Mouse (Mus musculus): ENCODE measurements at regions not wholly inside any gene's neighbourhood (a gene's known extent, or its start where the extent isn't known, plus 50 kb on each side); places are given as distances from the start of the nearest gene placed in this dataset.

DNA sequence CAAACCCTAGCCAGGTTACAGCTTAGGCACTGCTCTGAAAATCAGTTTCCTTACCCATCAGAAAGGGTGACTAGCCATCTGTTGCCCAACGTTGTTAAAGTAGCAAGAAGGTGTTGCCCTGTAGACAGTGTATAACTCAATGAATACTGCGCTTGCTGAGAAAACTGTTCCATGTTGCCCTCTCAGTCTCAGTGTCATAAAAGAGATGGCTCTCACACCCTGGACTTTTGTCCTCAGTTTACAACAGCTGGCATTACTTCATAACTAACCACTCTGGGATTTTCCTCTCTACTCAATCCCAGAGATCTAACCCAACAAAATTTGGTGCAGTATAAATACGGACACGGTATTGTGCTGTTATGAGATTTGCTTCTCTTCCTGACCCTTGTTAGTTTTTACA, 252.1 kb upstream of the Cited2 start:
- WGBS (ENCODE audit: insufficient replicate concordance): 82% methylated on average over 4 of the region's 4 CpGs
- H3K4me3 ChIP-seq (ENCODE audit: low read depth, low read length): no peak overlapping the region
- ATAC-seq (replicated peaks; ENCODE audit: insufficient number of reproducible peaks, low FRiP score, low TSS enrichment): no peak
- no peak overlapping the region for H3K4me2 ChIP-seq
- no peaks in the 10 kb centered on the region for H3K9me3 ChIP-seq (replicated peaks; ENCODE audit: control insufficient read depth, low read length)
- H3K36me3 ChIP-seq (ENCODE audit: control insufficient read depth, insufficient read depth, low read length): no peaks in the 10 kb centered on the region
- H3K9ac ChIP-seq (ENCODE audit: low read depth, low read length): no peak overlapping the region
- H3K4me1 ChIP-seq (ENCODE audit: control insufficient read depth, insufficient read depth, low read length): peaks cover 3% of the 10 kb centered on the region; the same call in 1 of the 2 replicates
- no peaks in the 10 kb centered on the region for H3K27me3 ChIP-seq (ENCODE audit: control insufficient read depth, insufficient read depth, low read length)
- H3K27ac ChIP-seq (ENCODE audit: low read depth, low read length): no peak overlapping the region

DNA sequence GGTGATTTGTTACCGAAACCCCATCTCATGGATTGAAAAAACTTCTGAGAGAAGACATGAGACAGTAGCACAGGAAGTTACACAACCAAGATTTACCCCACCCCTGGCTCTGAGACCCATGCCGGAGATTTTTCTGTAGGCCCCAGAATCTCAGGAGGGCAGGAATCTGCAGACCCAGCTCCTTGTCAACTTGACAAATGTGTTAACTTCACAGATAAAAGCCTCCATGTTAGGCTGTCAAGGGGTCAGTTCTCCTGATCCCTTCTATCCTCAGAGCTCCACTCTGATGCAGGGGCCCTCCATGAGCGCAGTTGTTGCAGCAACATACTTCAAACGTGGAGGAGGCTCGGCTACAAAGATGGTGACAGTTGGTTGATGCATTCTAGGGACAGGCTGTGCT, 250.5 kb upstream of the Cited2 start:
- Histone ChIP-seq H3K27ac (ENCODE audit: low read depth, low read length) (0 out of 2 replicates have a peak overlapping the region, but pooled peaks have one; percentile 1), H3K4me1 (ENCODE audit: control insufficient read depth, insufficient read depth, low read length) (peaks cover 3% of the 10 kb centered on the region; the same call in 1 of the 2 replicates), H3K27me3 (ENCODE audit: control insufficient read depth, insufficient read depth, low read length) (no peaks in the 10 kb centered on the region), H3K36me3 (ENCODE audit: control insufficient read depth, insufficient read depth, low read length) (no peaks in the 10 kb centered on the region), H3K9ac (ENCODE audit: low read depth, low read length) (no peak overlapping the region), H3K9me3 (replicated peaks; ENCODE audit: control insufficient read depth, low read length) (no peaks in the 10 kb centered on the region), H3K4me3 (ENCODE audit: low read depth, low read length) (no peak overlapping the region), H3K4me2 (no peak overlapping the region)
- WGBS (ENCODE audit: insufficient replicate concordance): 22% methylated on average over 5 of the region's 5 CpGs
- ATAC-seq (replicated peaks; ENCODE audit: insufficient number of reproducible peaks, low FRiP score, low TSS enrichment): no peak

DNA sequence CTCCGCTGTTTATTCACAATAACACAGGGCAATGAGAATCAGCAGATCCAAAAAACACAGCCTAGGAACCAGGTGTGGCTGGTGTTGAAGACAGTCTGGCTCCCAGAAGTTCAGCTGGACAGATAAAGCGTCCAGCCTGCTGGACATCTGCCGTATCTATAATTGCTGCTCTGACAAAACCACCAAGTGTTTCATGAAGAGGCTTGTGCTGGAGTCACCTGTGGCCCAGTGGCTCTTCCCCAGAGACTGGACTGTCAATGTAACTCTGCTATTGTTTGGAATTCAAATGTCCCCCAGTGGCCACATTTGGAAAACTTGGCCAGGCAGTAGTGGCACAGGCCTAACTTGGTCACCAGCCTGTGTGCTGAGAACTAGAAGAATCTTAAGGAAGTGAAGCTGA, 247.0 kb upstream of the Cited2 start:
- H3K9me3 ChIP-seq (replicated peaks; ENCODE audit: control insufficient read depth, low read length): no peaks in the 10 kb centered on the region
- H3K4me2 ChIP-seq: no peak overlapping the region
- H3K4me3 ChIP-seq (ENCODE audit: low read depth, low read length): no peak overlapping the region
- no peak overlapping the region for H3K27ac ChIP-seq (ENCODE audit: low read depth, low read length)
- H3K4me1 ChIP-seq (ENCODE audit: control insufficient read depth, insufficient read depth, low read length): peaks cover 8% of the 10 kb centered on the region
- no peak overlapping the region for H3K9ac ChIP-seq (ENCODE audit: low read depth, low read length)
- ATAC-seq (replicated peaks; ENCODE audit: insufficient number of reproducible peaks, low FRiP score, low TSS enrichment): no peak
- no peaks in the 10 kb centered on the region for H3K36me3 ChIP-seq (ENCODE audit: control insufficient read depth, insufficient read depth, low read length)
- 78% methylated on average over 3 of the region's 3 CpGs for WGBS (ENCODE audit: insufficient replicate concordance)
- no peaks in the 10 kb centered on the region for H3K27me3 ChIP-seq (ENCODE audit: control insufficient read depth, insufficient read depth, low read length)

DNA sequence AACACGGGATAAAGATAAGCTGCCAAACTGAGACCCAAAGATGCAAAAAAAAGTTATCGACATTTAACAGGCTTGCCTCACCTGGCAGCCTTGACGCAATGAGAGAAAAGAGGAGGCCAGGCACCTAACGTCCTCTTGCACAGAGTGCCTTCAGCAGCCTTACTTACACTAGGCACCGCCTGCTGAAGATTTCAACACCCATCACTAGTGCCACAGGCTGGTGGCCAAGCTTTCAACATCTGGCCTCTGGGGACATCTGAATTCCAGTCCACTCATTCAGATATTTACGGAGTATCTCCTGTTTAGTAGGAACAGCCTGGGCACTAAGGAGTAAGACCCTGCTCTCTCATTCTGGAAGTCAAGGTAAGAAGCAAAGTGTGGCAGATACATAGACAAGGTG, 246.3 kb upstream of the Cited2 start:
- H3K4me2 ChIP-seq: no peak overlapping the region
- H3K4me3 ChIP-seq (ENCODE audit: low read depth, low read length): no peak overlapping the region
- no peak overlapping the region for H3K27ac ChIP-seq (ENCODE audit: low read depth, low read length)
- WGBS (ENCODE audit: insufficient replicate concordance): 52% methylated on average over 6 of the region's 6 CpGs
- no peak for ATAC-seq (replicated peaks; ENCODE audit: insufficient number of reproducible peaks, low FRiP score, low TSS enrichment)
- H3K9me3 ChIP-seq (replicated peaks; ENCODE audit: control insufficient read depth, low read length): no peaks in the 10 kb centered on the region
- H3K4me1 ChIP-seq (ENCODE audit: control insufficient read depth, insufficient read depth, low read length): peaks cover 8% of the 10 kb centered on the region
- no peaks in the 10 kb centered on the region for H3K36me3 ChIP-seq (ENCODE audit: control insufficient read depth, insufficient read depth, low read length)
- H3K9ac ChIP-seq (ENCODE audit: low read depth, low read length): no peak overlapping the region
- no peaks in the 10 kb centered on the region for H3K27me3 ChIP-seq (ENCODE audit: control insufficient read depth, insufficient read depth, low read length)

DNA sequence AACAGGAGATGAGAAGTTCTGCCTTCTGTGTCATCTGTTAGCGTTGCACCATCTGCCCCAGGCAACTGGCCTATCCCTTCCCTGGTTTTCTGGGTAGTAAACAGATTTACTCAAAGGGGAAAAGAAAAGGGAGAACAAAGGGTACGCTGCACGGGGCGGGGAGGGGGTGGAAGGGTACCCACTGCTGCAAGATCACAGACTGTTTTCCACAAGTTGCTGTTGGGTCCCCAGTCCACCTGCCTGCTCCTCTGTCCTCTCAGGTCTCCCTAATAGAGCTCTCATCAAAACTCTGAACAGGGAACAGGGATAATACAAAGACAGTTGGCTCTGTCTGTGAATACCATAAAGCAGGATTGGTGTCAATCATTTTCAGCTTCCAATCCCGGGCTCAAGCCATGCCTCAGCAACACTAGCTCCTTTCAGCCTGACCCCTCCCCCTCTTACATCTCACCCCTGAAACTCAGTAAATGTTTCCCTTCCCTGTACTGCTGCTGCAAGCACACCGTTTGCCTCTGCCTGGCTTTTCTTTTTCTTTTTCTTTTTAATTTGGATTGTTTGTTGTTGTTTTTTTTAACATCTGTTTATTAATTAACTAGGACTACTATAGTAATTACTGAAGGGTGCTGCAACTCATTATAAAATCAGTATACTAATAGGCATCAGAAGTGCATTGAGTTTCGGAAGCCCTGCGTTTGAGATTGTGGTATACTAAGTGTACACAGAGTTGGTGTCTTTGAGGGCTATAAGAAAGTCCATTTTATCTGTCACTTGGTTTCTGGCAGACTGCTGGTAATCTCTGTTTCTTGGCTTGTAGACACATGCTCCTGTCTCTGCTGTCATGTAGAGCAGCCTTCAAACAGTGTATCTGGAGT, 244.0 kb upstream of the Cited2 start:
- H3K27me3 ChIP-seq (ENCODE audit: control insufficient read depth, insufficient read depth, low read length): no peaks in the 10 kb centered on the region
- H3K9ac ChIP-seq (ENCODE audit: low read depth, low read length): no peak overlapping the region

DNA sequence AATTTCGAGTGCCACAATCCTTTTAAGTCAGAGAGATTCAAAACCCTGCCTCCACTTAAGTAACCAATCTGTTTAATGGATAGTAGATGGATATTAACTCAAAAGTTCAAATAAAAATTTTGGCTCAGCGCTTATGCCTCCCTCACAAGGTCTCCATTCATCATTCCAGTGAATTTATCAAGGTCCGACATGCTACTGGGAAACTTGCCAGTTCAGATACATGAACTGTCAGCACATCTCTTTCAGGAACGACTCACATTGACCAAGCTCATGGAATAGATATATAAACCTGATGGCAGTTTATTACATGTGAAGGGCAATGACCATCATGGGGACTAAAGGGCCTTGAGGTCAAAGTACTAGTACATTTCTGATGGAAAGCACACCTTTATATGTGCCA, 240.3 kb upstream of the Cited2 start:
- WGBS (ENCODE audit: insufficient replicate concordance): 62% methylated on average over 4 of the region's 4 CpGs
- peaks cover 5% of the 10 kb centered on the region; the same call in 1 of the 2 replicates for H3K4me1 ChIP-seq (ENCODE audit: control insufficient read depth, insufficient read depth, low read length)
- ATAC-seq (replicated peaks; ENCODE audit: insufficient number of reproducible peaks, low FRiP score, low TSS enrichment): no peak
- H3K9ac ChIP-seq (ENCODE audit: low read depth, low read length): no peak overlapping the region
- H3K9me3 ChIP-seq (replicated peaks; ENCODE audit: control insufficient read depth, low read length): no peaks in the 10 kb centered on the region
- no peak overlapping the region for H3K4me3 ChIP-seq (ENCODE audit: low read depth, low read length)
- no peaks in the 10 kb centered on the region for H3K27me3 ChIP-seq (ENCODE audit: control insufficient read depth, insufficient read depth, low read length)
- H3K4me2 ChIP-seq: no peak overlapping the region
- no peaks in the 10 kb centered on the region; the same call in 1 of the 2 replicates for H3K36me3 ChIP-seq (ENCODE audit: control insufficient read depth, insufficient read depth, low read length)
- H3K27ac ChIP-seq (ENCODE audit: low read depth, low read length): no peak overlapping the region

More for the DNA sequence above, 244.0 kb upstream of the Cited2 start:
- Histone ChIP-seq H3K4me1 (ENCODE audit: control insufficient read depth, insufficient read depth, low read length) (peaks cover 5% of the 10 kb centered on the region; the same call in 1 of the 2 replicates), H3K36me3 (ENCODE audit: control insufficient read depth, insufficient read depth, low read length) (no peaks in the 10 kb centered on the region), H3K4me2 (no peak overlapping the region), H3K27ac (ENCODE audit: low read depth, low read length) (no peak overlapping the region), H3K4me3 (ENCODE audit: low read depth, low read length) (no peak overlapping the region), H3K9me3 (replicated peaks; ENCODE audit: control insufficient read depth, low read length) (no peaks in the 10 kb centered on the region)
- ATAC-seq (replicated peaks; ENCODE audit: insufficient number of reproducible peaks, low FRiP score, low TSS enrichment): no peak
- WGBS (ENCODE audit: insufficient replicate concordance): 39% methylated on average over 8 of the region's 8 CpGs

DNA sequence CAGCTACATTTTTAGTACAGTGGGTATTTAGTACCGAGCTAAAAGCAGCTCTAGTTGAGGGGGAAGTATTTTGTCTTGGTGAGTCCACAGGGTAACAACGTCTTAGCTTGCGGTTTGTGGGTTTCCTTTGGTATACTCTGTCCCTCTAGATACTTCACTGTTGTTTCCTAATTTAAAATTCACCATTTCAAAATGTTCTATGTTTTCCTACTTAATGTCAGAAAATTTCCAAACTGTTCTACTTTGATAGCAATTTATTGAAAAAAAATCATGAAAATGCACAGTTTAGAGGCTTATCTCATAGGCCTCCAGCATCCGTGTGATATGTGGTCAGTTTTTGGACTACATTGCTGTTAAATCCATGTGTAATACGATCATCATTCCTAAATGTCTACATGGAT, 238.0 kb upstream of the Cited2 start:
- WGBS (ENCODE audit: insufficient replicate concordance): 73% methylated on average over 5 of the region's 5 CpGs

DNA sequence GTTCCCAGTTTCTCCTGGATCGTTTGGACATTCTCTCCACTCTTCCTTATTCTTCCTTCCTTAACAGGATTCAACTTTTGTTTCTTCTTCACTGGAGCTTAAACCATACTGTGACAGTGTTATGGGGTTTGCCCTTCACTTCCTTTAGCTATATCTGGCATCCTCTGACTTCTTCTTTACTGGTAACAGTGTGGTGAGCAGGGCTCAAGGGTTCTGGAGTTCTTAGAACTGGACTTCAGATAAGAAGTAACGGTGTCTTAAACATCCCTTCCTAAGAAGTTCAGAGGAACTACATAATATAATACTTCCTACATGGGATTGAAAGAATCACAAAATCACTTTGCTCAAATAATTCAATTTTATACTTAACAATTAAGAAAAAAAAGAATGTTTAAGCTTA, 237.5 kb upstream of the Cited2 start:
- H3K27me3 ChIP-seq (ENCODE audit: control insufficient read depth, insufficient read depth, low read length): no peaks in the 10 kb centered on the region
- H3K4me2 ChIP-seq: no peak overlapping the region
- no peaks in the 10 kb centered on the region for H3K9me3 ChIP-seq (replicated peaks; ENCODE audit: control insufficient read depth, low read length)
- H3K9ac ChIP-seq (ENCODE audit: low read depth, low read length): no peak overlapping the region
- no peaks in the 10 kb centered on the region for H3K4me1 ChIP-seq (ENCODE audit: control insufficient read depth, insufficient read depth, low read length)
- no peak overlapping the region for H3K4me3 ChIP-seq (ENCODE audit: low read depth, low read length)
- no peaks in the 10 kb centered on the region; the same call in 1 of the 2 replicates for H3K36me3 ChIP-seq (ENCODE audit: control insufficient read depth, insufficient read depth, low read length)
- ATAC-seq (replicated peaks; ENCODE audit: insufficient number of reproducible peaks, low FRiP score, low TSS enrichment): no peak
- no peak overlapping the region for H3K27ac ChIP-seq (ENCODE audit: low read depth, low read length)
- 85% methylated on average over 2 of the region's 2 CpGs for WGBS (ENCODE audit: insufficient replicate concordance)

More for the DNA sequence above, 238.0 kb upstream of the Cited2 start:
- H3K9ac ChIP-seq (ENCODE audit: low read depth, low read length): no peak overlapping the region
- H3K27me3 ChIP-seq (ENCODE audit: control insufficient read depth, insufficient read depth, low read length): no peaks in the 10 kb centered on the region
- no peak overlapping the region for H3K4me3 ChIP-seq (ENCODE audit: low read depth, low read length)
- no peaks in the 10 kb centered on the region; the same call in 1 of the 2 replicates for H3K36me3 ChIP-seq (ENCODE audit: control insufficient read depth, insufficient read depth, low read length)
- no peaks in the 10 kb centered on the region for H3K9me3 ChIP-seq (replicated peaks; ENCODE audit: control insufficient read depth, low read length)
- ATAC-seq (replicated peaks; ENCODE audit: insufficient number of reproducible peaks, low FRiP score, low TSS enrichment): no peak
- no peak overlapping the region for H3K4me2 ChIP-seq
- no peak overlapping the region for H3K27ac ChIP-seq (ENCODE audit: low read depth, low read length)
- H3K4me1 ChIP-seq (ENCODE audit: control insufficient read depth, insufficient read depth, low read length): no peaks in the 10 kb centered on the region

DNA sequence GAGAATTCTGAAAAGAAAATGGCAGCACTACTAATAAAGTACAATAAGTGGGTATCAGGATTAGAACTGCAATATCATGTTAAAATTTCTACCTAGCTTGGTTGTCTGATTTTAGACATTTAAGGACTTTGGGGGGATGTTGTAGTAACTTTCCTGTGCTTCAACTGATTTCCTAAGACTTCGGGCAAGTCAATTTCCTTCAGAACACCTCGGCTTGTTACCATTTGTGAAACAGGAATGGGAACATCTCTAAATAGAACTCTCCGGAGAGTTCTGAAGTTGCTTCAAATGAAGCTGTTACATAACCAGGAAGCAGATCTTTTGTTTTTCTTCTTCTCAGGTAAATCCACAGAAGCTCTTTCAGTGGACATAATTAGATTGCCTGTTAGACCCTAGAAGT, 237.0 kb upstream of the Cited2 start:
- H3K4me3 ChIP-seq (ENCODE audit: low read depth, low read length): no peak overlapping the region
- no peak for ATAC-seq (replicated peaks; ENCODE audit: insufficient number of reproducible peaks, low FRiP score, low TSS enrichment)
- H3K9ac ChIP-seq (ENCODE audit: low read depth, low read length): no peak overlapping the region
- H3K27me3 ChIP-seq (ENCODE audit: control insufficient read depth, insufficient read depth, low read length): no peaks in the 10 kb centered on the region
- WGBS (ENCODE audit: insufficient replicate concordance): 81% methylated on average over 3 of the region's 3 CpGs
- H3K27ac ChIP-seq (ENCODE audit: low read depth, low read length): no peak overlapping the region
- H3K4me1 ChIP-seq (ENCODE audit: control insufficient read depth, insufficient read depth, low read length): no peaks in the 10 kb centered on the region
- no peak overlapping the region for H3K4me2 ChIP-seq
- H3K36me3 ChIP-seq (ENCODE audit: control insufficient read depth, insufficient read depth, low read length): no peaks in the 10 kb centered on the region; the same call in 1 of the 2 replicates
- H3K9me3 ChIP-seq (replicated peaks; ENCODE audit: control insufficient read depth, low read length): no peaks in the 10 kb centered on the region
